Mouse (Mus musculus) cortical plate, adult 2 months (tissue): ENCODE measurements around the gene Ilk. TPM values are rescaled to one million over a fixed set of nuclear protein-coding genes. Genes with fewer than 3 reads are reported as not detected.

Experiments
- H3K27ac ChIP-seq: fragments of 200-500 bp; 2 replicates; pipeline ENCODE4 v1.5.1; 2012; ENCODE audit warnings: low read length, control low read depth, inconsistent platforms; ENCODE audit not compliant: insufficient read depth
- H3K4me1 ChIP-seq: fragments of 200-500 bp; 2 replicates; pipeline ENCODE4 v1.6.1; 2011; ENCODE audit warnings: low read length; ENCODE audit not compliant: control insufficient read depth, insufficient read depth
- H3K4me3 ChIP-seq: fragments of 200-500 bp; 2 replicates; pipeline ENCODE4 v1.5.1; 2011; ENCODE audit warnings: mild to moderate bottlenecking, low read length, control low read depth; ENCODE audit not compliant: insufficient read depth
- CTCF ChIP-seq: fragments of 200-500 bp; IDR thresholded peaks from 2 replicates; pipeline ENCODE4 v1.5.1; 2011; ENCODE audit warnings: mild to moderate bottlenecking, control low read depth, low read length; ENCODE audit not compliant: insufficient read depth; ENCODE audit errors: extremely low read depth
- POLR2A ChIP-seq: fragments of 200-500 bp; IDR thresholded peaks from 2 replicates; pipeline ENCODE4 v1.6.1; 2011; ENCODE audit warnings: mild to moderate bottlenecking, low read length, control low read depth; ENCODE audit not compliant: insufficient read depth; ENCODE audit errors: extremely low read depth
- polyA plus RNA-seq: library from polyadenylated mRNA; depleted of rRNA; stranded (reverse); fragments of >200 nt; gene quantifications from 2 replicates; pipeline ENCODE4 v1.2.3, GENCODE M21; 2012; rRNA removed

The Ilk gene
- polyA plus RNA-seq, 1 experiment = 153 TPM

DNA sequence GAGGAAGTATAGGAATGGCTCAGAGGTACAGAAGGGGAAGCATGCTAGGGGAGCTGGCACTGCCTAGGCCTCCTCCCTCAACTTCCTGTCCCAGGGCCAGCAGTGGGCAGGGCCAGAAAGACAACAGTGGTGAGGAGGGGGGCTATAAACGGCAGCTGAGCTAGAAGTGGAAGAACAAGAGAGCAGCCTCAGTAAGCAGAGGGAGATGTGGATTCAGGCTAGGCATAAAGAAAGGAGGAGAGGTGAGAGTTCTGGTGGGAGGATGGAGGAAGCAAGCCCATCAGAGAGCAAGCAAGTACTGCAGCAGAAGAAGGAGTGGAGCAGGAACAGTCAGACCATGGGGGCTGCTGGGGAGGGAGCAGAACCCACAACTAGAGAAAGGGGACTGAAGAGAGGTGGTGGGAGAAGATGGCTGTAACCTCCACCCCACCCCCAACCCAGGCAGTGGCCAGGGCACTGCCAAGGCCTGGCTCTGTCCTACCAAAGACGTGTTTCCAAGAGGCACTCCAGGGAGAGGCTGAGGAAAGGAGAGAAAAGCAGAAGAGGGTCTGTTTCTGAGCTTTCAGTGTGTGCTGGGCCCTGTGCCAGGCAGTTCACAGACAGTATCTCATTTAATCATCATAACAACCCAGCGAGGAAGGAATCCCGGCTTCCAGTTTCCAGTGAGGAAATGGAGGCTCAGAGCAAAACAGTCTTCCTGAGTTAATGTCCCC lies 42.3 kb downstream of the Ilk start:
- TF ChIP-seq POLR2A (no peak), CTCF (no peak)
- H3K27ac ChIP-seq = peak overlapping the region; percentile 24
- no peak overlapping the region for H3K4me3 ChIP-seq
- H3K4me1 ChIP-seq = peaks cover 2% of the 10 kb centered on the region; the same call in 1 of the 2 replicates

DNA sequence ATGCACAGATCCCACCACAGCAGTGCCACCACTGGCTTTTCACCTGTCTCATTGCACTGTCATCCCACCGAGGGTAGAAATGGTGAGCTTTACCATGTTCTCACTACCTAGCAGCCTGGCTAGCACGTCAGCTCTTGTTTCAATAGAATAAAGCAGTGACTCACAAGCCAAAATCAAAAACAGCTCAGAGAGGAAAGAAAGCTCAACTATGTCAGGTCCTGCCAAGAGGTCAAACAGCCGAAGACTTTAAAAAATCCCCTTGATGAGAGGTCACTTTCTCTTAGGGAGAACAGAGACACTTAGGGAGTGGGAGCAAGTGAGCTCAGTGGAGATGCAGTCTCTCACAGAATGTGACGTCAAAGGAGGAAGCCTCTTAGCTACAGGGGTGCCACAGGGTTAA lies 47.5 kb downstream of the Ilk start:
- Histone ChIP-seq H3K4me1 (peaks cover 2% of the 10 kb centered on the region; the same call in 1 of the 2 replicates), H3K4me3 (no peak overlapping the region)

GRCm38 (mm10) chr7:105784556-105784955 lies 48.2 kb downstream of the Ilk start:
- H3K27ac ChIP-seq = no peak overlapping the region
- no peak overlapping the region for H3K4me3 ChIP-seq
- TF ChIP-seq POLR2A (no peak), CTCF (no peak)
- H3K4me1 ChIP-seq = peaks cover 2% of the 10 kb centered on the region; the same call in 1 of the 2 replicates

More for the DNA sequence above, 47.5 kb downstream of the Ilk start:
- no peak overlapping the region for H3K27ac ChIP-seq
- TF ChIP-seq CTCF (no peak), POLR2A (no peak)

- H3K4me3 ChIP-seq = peak overlapping the region; percentile 41
- H3K27ac ChIP-seq = 0 out of 2 replicates have a peak overlapping the region, but pooled peaks have one; percentile 68
- TF ChIP-seq POLR2A = no peak
- no peak for TF ChIP-seq CTCF
- peaks cover 2% of the 10 kb centered on the region; the same call in 1 of the 2 replicates for H3K4me1 ChIP-seq
These were observed 50.3 kb downstream of the Ilk start for GRCm38 (mm10) chr7:105786506-105787284.

DNA sequence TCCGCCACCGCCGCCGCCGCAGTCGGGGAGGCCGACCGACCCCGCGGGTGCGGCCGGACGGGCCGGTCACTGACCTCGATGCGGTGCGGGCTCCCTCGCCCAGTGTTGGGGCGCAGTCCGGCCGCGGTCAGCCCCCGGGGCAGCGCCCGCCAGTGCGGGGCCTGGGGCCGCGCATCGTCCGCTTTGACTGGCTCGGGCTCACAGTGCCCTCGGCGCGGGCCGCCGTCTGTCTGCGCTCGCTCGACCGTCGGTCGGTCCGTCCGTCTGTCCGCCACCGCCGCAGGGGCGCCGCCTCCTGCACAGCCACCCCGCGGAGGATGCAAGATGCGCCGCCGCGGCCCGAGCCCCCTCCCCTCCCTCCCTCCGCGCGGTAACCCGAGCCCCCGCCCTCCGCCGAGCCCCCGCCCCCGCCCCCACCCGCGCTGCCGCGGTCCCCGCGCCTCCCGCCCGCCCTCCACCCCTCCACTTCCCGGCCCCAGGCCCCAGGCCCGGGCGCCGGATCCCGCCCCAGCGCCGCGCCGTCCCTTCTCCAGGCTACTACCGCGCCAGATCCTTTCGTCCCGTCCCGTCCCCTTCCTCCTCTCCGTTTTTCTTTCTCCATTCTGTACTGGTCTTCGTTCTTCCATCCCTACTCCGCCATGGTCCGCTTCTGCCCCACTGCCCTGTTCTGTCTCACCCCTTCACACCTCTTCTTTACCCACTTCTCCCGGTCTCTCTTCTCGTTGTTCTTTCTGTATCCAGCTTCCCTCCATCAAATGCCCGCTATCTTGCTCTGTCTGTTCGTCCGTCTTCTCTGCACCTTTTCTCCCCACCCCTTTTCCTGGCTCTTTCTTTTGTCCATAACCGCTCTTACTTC lies 51.1 kb downstream of the Ilk start, which contains the start of gene Dchs1:
Gene Dchs1, minus strand, starts transcription at position 370 of the 856 bp plus-strand sequence.
- peak within 1 kb of the TSS; percentile 41 for H3K4me3 ChIP-seq
- TF ChIP-seq POLR2A (no peak), CTCF (no peak)
- H3K4me1 ChIP-seq = peaks cover 2% of the 10 kb centered on the region; the same call in 1 of the 2 replicates
- peak within 1 kb of the TSS; percentile 68; the same call in 1 of the 2 replicates for H3K27ac ChIP-seq

DNA sequence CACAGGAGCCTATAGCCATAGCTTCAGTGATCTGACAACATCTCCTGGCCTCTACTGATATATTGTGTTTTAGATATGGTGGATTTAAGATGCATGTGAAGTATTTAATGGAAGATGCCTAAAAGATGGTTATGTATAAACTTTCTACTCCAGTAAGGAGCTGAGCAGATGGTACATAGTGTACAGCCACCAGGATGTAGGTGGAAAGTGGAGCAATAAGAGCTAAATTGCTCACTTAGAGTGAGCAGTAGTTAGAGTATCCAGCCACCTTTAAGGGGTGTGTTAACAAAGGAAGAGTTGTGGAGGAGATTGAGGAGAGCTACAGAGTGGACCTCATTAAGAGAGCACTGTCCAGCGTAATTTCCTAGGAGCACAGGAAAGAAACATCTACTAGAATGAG lies 54.8 kb downstream of the Ilk start:
- no peak for TF ChIP-seq CTCF
- TF ChIP-seq POLR2A = no peak
- no peak overlapping the region for H3K27ac ChIP-seq
- no peak overlapping the region for H3K4me3 ChIP-seq
- H3K4me1 ChIP-seq = no peaks in the 10 kb centered on the region

Other genes starting within 250 kb of the Ilk start
- 93.2 and 93.3 TPM in 2 replicates for gene Smpd1, start 182.2 kb upstream of the Ilk start, polyA plus RNA-seq
- gene Apbb1, start 154.9 kb upstream of the Ilk start, polyA plus RNA-seq = 564 and 565 TPM in 2 replicates
- gene Hpx, start 136.5 kb upstream of the Ilk start, polyA plus RNA-seq = 0.93 and 0.94 TPM in 2 replicates
- gene Trim3, start 103.0 kb upstream of the Ilk start, polyA plus RNA-seq = 152 and 176 TPM in 2 replicates
- gene Timm10b, start 96.5 kb upstream of the Ilk start, polyA plus RNA-seq = 123 and 138 TPM in 2 replicates
- 122 and 127 TPM in 2 replicates for gene Arfip2, start 96.2 kb upstream of the Ilk start, polyA plus RNA-seq
- 56.6 and 57.3 TPM in 2 replicates for gene Gm45799, start 96.0 kb upstream of the Ilk start, polyA plus RNA-seq
- gene Dnhd1, start 85.8 kb upstream of the Ilk start, polyA plus RNA-seq = 7.9 and 8.0 TPM in 2 replicates
- 8.4 and 10.0 TPM in 2 replicates for gene Rrp8, start 793 bp downstream of the Ilk start, polyA plus RNA-seq
- gene Taf10, start 7.8 kb downstream of the Ilk start, polyA plus RNA-seq = 174 and 179 TPM in 2 replicates
- 92.3 and 93.2 TPM in 2 replicates for gene Tpp1, start 15.6 kb downstream of the Ilk start, polyA plus RNA-seq
- 4.2 and 5.2 TPM in 2 replicates for gene Dchs1, start 51.1 kb downstream of the Ilk start, polyA plus RNA-seq
- 143 and 155 TPM in 2 replicates for gene Mrpl17, start 74.5 kb downstream of the Ilk start, polyA plus RNA-seq
- 1.3 and 1.5 TPM in 2 replicates for gene Gm4070, start 217.4 kb downstream of the Ilk start, polyA plus RNA-seq